Mouse (Mus musculus) B cell, adult 2 months (primary cell): ENCODE results near the gene Zfp266.

Experiments
- DNase-seq, 2 experiments: peaks; one replicate each; pipeline ENCODE4 v3.0.0; 2022

Zfp266 gene

DNA sequence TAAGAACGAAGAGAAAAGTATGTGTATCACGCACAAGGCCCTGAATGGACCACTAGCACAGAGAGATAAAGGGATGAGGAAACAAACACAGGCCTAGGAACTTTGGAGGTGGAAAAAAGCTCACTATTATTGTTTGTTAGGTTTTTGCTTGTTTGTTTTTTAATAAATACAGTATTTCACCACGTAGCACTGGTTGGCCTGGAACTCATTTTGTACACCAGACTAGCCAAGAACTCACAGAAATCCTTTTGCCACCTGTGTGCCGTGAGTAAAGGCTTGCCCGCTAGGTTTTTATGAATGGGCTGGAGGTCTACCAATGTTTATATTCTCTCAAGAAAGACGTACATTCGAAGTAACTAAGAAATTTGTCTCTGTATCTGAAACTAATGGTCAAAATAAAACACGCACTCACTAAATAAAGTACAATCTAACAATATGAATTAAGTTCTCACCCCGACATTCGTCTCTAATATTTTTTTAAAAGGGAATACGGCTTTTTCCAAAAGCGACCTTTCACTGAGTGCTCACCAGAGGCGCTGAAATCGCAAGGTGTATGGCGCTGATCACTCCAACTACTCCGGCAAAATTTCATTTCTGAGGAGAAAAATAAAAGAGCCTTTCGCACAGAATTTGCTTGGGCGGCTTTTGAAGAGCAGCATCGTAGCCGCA is 29.2 kb downstream of the Zfp266 start:
- DNase-seq = peak in 1 of 2 experiments; percentile 2

DNA sequence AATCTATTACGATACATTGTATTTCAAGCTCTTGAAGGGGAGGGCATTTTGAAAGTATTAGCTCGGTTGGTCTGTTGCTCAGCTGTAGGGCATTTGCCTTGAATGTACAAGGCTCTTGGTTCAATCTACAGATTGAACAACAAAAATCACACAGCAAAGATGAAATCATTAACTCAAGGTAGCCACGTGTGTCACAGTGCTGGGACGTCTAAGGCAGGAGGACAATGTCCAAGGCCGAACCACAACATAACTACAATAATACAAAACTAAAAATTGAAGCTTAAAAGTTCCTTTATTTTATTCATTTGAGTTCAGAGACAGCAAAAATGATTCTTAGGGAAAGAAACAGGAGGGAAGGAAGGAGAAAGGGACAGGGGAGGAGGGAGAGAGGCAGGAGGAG is 31.7 kb downstream of the Zfp266 start:
- DNase-seq = no peak

- no peak for DNase-seq
These were observed 41.8 kb downstream of the Zfp266 start for GRCm38 (mm10) chr9:20479396-20479795.

DNA sequence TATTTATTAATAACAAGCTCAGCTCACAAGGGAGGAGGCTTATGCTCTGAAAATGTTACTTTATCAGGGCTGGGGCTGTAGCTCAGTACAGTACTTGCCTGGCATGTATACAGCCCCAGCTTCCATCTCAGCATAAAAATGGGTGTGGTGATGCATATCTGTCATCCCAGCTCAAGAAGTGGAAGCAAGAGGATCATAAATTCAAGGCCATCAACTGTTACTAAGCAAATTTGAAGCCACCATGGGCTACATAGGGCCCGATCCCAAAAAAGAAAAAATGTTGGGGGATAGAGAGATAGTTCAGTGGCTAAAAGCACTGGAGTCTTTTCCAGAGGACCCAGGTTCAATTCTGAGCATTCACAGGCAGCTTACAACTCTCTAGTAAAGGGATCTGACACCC is 44.6 kb downstream of the Zfp266 start:
- DNase-seq = no peak

GRCm38 (mm10) chr9:20466761-20467442 is 54.3 kb downstream of the Zfp266 start:
- DNase-seq = peak; percentile 72 to 75

DNA sequence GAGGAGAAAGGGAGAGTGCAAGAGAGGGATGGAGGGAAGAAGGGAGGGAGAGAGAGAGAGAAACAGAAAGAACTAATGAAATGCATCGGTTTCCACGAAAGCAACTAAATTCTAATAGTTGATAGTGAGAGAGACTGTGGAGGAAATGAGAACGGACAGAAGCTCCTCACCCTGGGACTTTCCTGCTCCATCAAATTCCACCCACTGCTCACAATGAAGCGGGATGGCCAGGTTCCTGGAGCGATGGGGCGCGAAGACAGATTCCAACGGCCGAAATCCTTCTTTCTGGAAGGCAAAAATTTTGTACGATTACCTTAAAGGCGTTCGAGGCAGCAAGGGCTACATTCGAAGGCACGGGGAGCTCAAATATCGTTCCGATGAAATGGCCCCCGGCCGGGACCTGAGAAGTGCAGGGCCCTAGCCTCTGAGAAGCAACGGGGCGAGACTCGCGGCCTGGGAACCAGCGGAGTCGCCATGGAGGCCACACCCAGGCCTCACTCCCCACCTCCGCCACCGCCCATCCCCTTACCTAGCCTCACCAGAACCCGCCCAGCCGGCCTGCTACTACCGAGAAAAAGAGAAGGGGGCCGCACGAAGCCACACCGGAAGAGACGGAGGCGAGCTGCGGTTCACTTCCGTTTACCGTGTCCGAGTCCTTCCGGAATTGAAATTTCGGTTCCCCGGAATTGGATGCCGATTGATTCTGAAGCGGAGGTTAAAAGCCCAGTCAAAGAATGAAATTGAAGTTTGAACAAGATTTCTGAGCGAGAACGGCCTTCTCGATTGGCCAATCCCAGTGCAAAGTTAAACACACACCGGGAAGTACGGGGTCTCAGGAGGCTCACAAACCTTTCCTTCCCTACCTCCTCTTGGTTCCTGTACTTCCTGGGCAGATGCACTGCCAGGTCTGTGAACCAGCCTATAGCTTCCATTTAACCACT is 61.6 kb downstream of the Zfp266 start, which contains the start of gene Zfp26:
Zfp26 (minus strand) TSS at position 786 of the 941 bp plus-strand sequence.
- DNase-seq = peak; percentile 82 to 83

GRCm38 (mm10) chr9:20453647-20454046 is 67.6 kb downstream of the Zfp266 start:
- DNase-seq = no peak

DNA sequence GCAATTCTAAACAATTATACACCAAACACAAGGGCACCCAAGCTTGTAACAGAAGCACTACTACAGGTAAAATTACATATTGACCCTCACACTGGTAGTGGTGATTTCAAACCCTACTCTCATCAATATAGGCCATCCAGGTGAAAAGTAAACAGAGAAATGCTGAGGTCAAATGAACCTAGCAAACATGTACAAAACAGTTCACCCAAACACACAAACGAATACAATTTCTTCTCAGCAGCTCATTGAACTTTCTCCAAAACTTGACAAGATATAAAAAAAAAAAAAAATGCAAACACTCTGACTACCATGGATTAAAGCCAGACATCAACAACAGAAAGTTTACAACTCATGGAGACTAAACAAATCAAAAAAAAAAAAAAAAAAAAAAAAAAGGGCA is 69.7 kb downstream of the Zfp266 start:
- no peak for DNase-seq
